Mouse (Mus musculus): Measurements from ENCODE around the gene Bcl3.

DNA sequence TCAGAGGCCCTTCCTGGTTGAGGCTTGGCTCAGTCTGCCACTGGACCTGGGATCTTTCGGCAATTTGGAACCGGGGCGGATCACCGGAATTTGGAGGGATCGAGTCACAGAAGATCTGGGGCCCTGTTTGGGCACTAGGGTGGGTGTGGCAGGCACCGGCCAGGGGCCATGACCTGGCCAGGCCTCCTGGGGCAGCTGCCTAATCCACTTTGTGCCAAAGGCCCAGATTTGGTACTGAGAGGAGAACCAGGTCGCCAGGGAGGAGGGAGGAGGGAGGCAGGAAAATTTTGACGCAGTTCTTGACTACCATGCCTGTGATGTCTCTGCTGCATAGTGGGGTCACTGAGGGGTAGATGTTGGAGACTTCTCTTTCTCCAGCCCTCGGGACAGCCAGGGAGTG lies 38.6 kb upstream of the Bcl3 start, which contains the start of gene Ceacam16:
- no peak for TF ChIP-seq CTCF (IDR thresholded peaks at IDR 0.05; ENCODE audit: low read depth)
- no peak for TF ChIP-seq EP300 (IDR thresholded peaks at IDR 0.05; ENCODE audit: low read depth)
